Mouse (Mus musculus): Measurements from ENCODE around the gene Mrps10. TPM values are rescaled to one million over a fixed set of nuclear protein-coding genes. Genes with fewer than 3 reads are reported as not detected.
"Not testable (repeated sequence)": the region's sequence is repeated elsewhere in the genome, so short reads cannot be mapped to it uniquely, and the experiment has no call there.

Mrps10 gene
- polyA plus RNA-seq, 1 experiment from 2014 or later: 91.2 TPM

GRCm38 (mm10) chr17:47330616-47331015 lies 38.1 kb upstream of the Mrps10 start:
- no peak for ATAC-seq (ENCODE audit: low FRiP score, low TSS enrichment)
- Histone ChIP-seq H3K4me3 (ENCODE audit: low read length) (no peak overlapping the region), H3K4me2 (replicated peaks; ENCODE audit: low read depth, low read length) (no peak overlapping the region), H3K9ac (ENCODE audit: low read depth, low read length) (no peak overlapping the region), H3K27ac (ENCODE audit: low read depth, low read length) (no peak overlapping the region), H3K36me3 (ENCODE audit: control insufficient read depth, insufficient read depth, low read length) (peaks cover 54% of the 10 kb centered on the region), H3K4me1 (ENCODE audit: control insufficient read depth, insufficient read depth, low read length) (no peaks in the 10 kb centered on the region), H3K9me3 (ENCODE audit: control insufficient read depth, low read length) (no peaks in the 10 kb centered on the region), H3K27me3 (ENCODE audit: control insufficient read depth, insufficient read depth, low read length) (no peaks in the 10 kb centered on the region)
- 86% methylated on average over 9 of the region's 9 CpGs for WGBS

GRCm38 (mm10) chr17:47332001-47332611 lies 36.6 kb upstream of the Mrps10 start:
- H3K9me3 ChIP-seq (ENCODE audit: control insufficient read depth, low read length): no peaks in the 10 kb centered on the region
- peaks cover 44% of the 10 kb centered on the region for H3K36me3 ChIP-seq (ENCODE audit: control insufficient read depth, insufficient read depth, low read length)
- ATAC-seq (ENCODE audit: low FRiP score, low TSS enrichment): no peak
- H3K27me3 ChIP-seq (ENCODE audit: control insufficient read depth, insufficient read depth, low read length): no peaks in the 10 kb centered on the region
- 81% methylated on average over 12 of the region's 12 CpGs for WGBS
- H3K27ac ChIP-seq (ENCODE audit: low read depth, low read length): no peak overlapping the region
- no peak overlapping the region for H3K4me2 ChIP-seq (replicated peaks; ENCODE audit: low read depth, low read length)
- no peaks in the 10 kb centered on the region for H3K4me1 ChIP-seq (ENCODE audit: control insufficient read depth, insufficient read depth, low read length)
- H3K4me3 ChIP-seq (ENCODE audit: low read length): no peak overlapping the region
- H3K9ac ChIP-seq (ENCODE audit: low read depth, low read length): no peak overlapping the region

GRCm38 (mm10) chr17:47332664-47333063 lies 36.0 kb upstream of the Mrps10 start:
- not testable (repeated sequence) for ATAC-seq (ENCODE audit: low FRiP score, low TSS enrichment)
- WGBS: 67% methylated on average over 5 of the region's 5 CpGs

DNA sequence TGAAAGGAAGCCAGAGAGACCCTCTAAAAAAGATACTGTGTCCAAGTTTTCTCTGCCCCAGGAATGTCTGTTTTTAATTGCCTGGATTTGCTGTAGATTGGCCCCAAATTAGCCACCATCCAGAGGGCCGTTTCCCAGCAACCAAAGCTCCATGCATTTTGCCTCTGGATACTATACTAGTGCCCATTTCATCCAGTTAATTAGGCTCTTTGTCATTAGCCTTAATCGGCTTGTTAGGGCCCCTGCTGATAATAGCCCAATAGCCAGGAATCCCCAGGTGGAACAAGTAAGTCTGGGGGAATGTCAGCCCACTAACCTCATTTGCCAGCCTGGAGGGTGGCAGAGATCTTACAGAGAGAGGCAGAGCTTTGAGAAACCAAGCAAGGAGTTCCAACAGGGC lies 35.3 kb upstream of the Mrps10 start:
- Histone ChIP-seq H3K27me3 (ENCODE audit: control insufficient read depth, insufficient read depth, low read length) (no peaks in the 10 kb centered on the region), H3K4me3 (ENCODE audit: low read length) (no peak overlapping the region), H3K4me2 (replicated peaks; ENCODE audit: low read depth, low read length) (no peak overlapping the region), H3K4me1 (ENCODE audit: control insufficient read depth, insufficient read depth, low read length) (no peaks in the 10 kb centered on the region), H3K9ac (ENCODE audit: low read depth, low read length) (no peak overlapping the region), H3K27ac (ENCODE audit: low read depth, low read length) (no peak overlapping the region), H3K36me3 (ENCODE audit: control insufficient read depth, insufficient read depth, low read length) (peaks cover 42% of the 10 kb centered on the region), H3K9me3 (ENCODE audit: control insufficient read depth, low read length) (no peaks in the 10 kb centered on the region)
- no peak for ATAC-seq (ENCODE audit: low FRiP score, low TSS enrichment)
- 29% methylated on average over 2 of the region's 2 CpGs for WGBS

More at GRCm38 (mm10) chr17:47332664-47333063, 36.0 kb upstream of the Mrps10 start:
- H3K4me2 ChIP-seq (replicated peaks; ENCODE audit: low read depth, low read length); H3K27ac ChIP-seq (ENCODE audit: low read depth, low read length); H3K9ac ChIP-seq (ENCODE audit: low read depth, low read length); H3K4me1 ChIP-seq (ENCODE audit: control insufficient read depth, insufficient read depth, low read length); H3K4me3 ChIP-seq (ENCODE audit: low read length); H3K9me3 ChIP-seq (ENCODE audit: control insufficient read depth, low read length); H3K27me3 ChIP-seq (ENCODE audit: control insufficient read depth, insufficient read depth, low read length): not testable (repeated sequence)
- H3K36me3 ChIP-seq (ENCODE audit: control insufficient read depth, insufficient read depth, low read length): peaks cover 43% of the 10 kb centered on the region

GRCm38 (mm10) chr17:47343121-47343520 lies 25.6 kb upstream of the Mrps10 start:
- Histone ChIP-seq H3K4me3 (ENCODE audit: low read length) (no peak overlapping the region), H3K4me1 (ENCODE audit: control insufficient read depth, insufficient read depth, low read length) (no peaks in the 10 kb centered on the region), H3K27ac (ENCODE audit: low read depth, low read length) (no peak overlapping the region), H3K27me3 (ENCODE audit: control insufficient read depth, insufficient read depth, low read length) (no peaks in the 10 kb centered on the region), H3K9ac (ENCODE audit: low read depth, low read length) (no peak overlapping the region), H3K4me2 (replicated peaks; ENCODE audit: low read depth, low read length) (no peak overlapping the region), H3K36me3 (ENCODE audit: control insufficient read depth, insufficient read depth, low read length) (peaks cover 77% of the 10 kb centered on the region), H3K9me3 (ENCODE audit: control insufficient read depth, low read length) (peaks cover 6% of the 10 kb centered on the region)
- ATAC-seq (ENCODE audit: low FRiP score, low TSS enrichment): no peak
- WGBS: 81% methylated on average over 2 of the region's 2 CpGs

DNA sequence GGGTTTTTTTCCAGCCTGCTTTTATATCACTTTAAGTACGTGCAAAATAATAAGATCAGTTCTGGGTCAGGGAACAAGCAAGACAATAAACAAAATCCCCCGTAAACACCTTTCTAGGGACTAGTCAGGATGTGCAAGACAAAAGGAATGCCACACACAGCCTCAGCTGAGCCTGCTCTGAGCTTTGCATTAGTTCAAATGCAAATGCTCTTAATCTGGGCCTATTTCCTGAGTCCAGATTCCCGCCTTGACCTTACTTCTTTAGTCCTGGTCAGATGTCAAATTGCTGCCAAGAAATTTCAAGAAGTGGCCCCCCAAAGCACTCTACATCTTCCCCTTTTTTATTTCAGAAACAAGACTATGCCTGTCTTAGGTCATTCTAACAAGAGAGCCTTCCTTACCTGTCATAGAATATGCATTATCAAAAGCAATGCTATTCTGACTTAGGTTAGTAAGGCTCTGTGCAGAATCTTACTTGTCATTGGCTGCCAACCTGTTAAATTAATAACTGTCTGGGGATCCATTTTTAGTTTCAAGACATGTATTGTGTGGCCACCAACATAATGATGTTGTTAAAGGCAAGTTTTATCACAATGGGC lies 18.9 kb upstream of the Mrps10 start:
- no peak for ATAC-seq (ENCODE audit: low FRiP score, low TSS enrichment)
- Histone ChIP-seq H3K27ac (ENCODE audit: low read depth, low read length) (no peak overlapping the region), H3K4me2 (replicated peaks; ENCODE audit: low read depth, low read length) (no peak overlapping the region), H3K27me3 (ENCODE audit: control insufficient read depth, insufficient read depth, low read length) (no peaks in the 10 kb centered on the region), H3K9ac (ENCODE audit: low read depth, low read length) (no peak overlapping the region), H3K9me3 (ENCODE audit: control insufficient read depth, low read length) (peaks cover 40% of the 10 kb centered on the region), H3K36me3 (ENCODE audit: control insufficient read depth, insufficient read depth, low read length) (peaks cover 84% of the 10 kb centered on the region), H3K4me3 (ENCODE audit: low read length) (no peak overlapping the region), H3K4me1 (ENCODE audit: control insufficient read depth, insufficient read depth, low read length) (no peaks in the 10 kb centered on the region)
- 89% methylated on average over 3 of the region's 3 CpGs for WGBS

GRCm38 (mm10) chr17:47359964-47360363 lies 8.7 kb upstream of the Mrps10 start:
- Histone ChIP-seq H3K4me1 (ENCODE audit: control insufficient read depth, insufficient read depth, low read length) (no peaks in the 10 kb centered on the region), H3K4me3 (ENCODE audit: low read length) (no peak overlapping the region), H3K36me3 (ENCODE audit: control insufficient read depth, insufficient read depth, low read length) (peaks cover 46% of the 10 kb centered on the region), H3K4me2 (replicated peaks; ENCODE audit: low read depth, low read length) (no peak overlapping the region), H3K27me3 (ENCODE audit: control insufficient read depth, insufficient read depth, low read length) (no peaks in the 10 kb centered on the region), H3K9ac (ENCODE audit: low read depth, low read length) (no peak overlapping the region), H3K27ac (ENCODE audit: low read depth, low read length) (no peak overlapping the region), H3K9me3 (ENCODE audit: control insufficient read depth, low read length) (no peaks in the 10 kb centered on the region)
- ATAC-seq (ENCODE audit: low FRiP score, low TSS enrichment): no peak
- 62% methylated on average over 6 of the region's 6 CpGs for WGBS

GRCm38 (mm10) chr17:47361343-47361742 lies 7.3 kb upstream of the Mrps10 start:
- H3K9ac ChIP-seq (ENCODE audit: low read depth, low read length): no peak overlapping the region
- H3K27me3 ChIP-seq (ENCODE audit: control insufficient read depth, insufficient read depth, low read length): no peaks in the 10 kb centered on the region
- peaks cover 33% of the 10 kb centered on the region for H3K36me3 ChIP-seq (ENCODE audit: control insufficient read depth, insufficient read depth, low read length)
- WGBS: 87% methylated on average over 11 of the region's 11 CpGs
- no peaks in the 10 kb centered on the region for H3K4me1 ChIP-seq (ENCODE audit: control insufficient read depth, insufficient read depth, low read length)
- no peak overlapping the region for H3K27ac ChIP-seq (ENCODE audit: low read depth, low read length)
- H3K4me2 ChIP-seq (replicated peaks; ENCODE audit: low read depth, low read length): no peak overlapping the region
- no peak overlapping the region for H3K4me3 ChIP-seq (ENCODE audit: low read length)
- ATAC-seq (ENCODE audit: low FRiP score, low TSS enrichment): no peak
- no peaks in the 10 kb centered on the region for H3K9me3 ChIP-seq (ENCODE audit: control insufficient read depth, low read length)

DNA sequence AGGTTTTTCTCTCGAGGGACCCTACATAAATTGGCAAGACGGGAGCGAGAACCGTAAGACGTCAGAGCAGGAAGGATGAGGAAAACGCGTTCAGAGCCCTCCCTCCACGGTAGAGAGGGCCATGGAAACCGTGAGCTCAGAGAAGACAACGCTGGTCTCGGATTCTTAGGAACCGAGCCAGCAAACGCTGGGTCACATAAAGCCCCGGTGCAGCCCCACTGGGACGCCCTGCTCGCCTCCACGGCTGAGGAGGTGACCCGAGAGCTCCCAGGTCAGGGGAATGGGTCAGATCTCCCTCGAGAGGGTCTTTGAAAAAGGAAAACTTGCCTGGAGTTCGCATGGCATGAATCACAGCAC lies 378 bp downstream of the Mrps10 start:
- ATAC-seq (ENCODE audit: low FRiP score, low TSS enrichment): peak; percentile 21; the same call in 1 of the 2 replicates
- peak overlapping the region; percentile 72 for H3K9ac ChIP-seq (ENCODE audit: low read depth, low read length)
- 2% methylated on average over 20 of the region's 20 CpGs for WGBS

More for the DNA sequence above, 378 bp downstream of the Mrps10 start:
- Histone ChIP-seq H3K36me3 (ENCODE audit: control insufficient read depth, insufficient read depth, low read length) (peaks cover 19% of the 10 kb centered on the region), H3K4me1 (ENCODE audit: control insufficient read depth, insufficient read depth, low read length) (no peaks in the 10 kb centered on the region), H3K4me3 (ENCODE audit: low read length) (peak overlapping the region; percentile 65), H3K27me3 (ENCODE audit: control insufficient read depth, insufficient read depth, low read length) (no peaks in the 10 kb centered on the region), H3K9me3 (ENCODE audit: control insufficient read depth, low read length) (no peaks in the 10 kb centered on the region), H3K27ac (ENCODE audit: low read depth, low read length) (peak overlapping the region; percentile 47; the same call in 1 of the 2 replicates), H3K4me2 (replicated peaks; ENCODE audit: low read depth, low read length) (peak overlapping the region; percentile 68)
